Mouse (Mus musculus) layer of hippocampus, adult 18-20 months (tissue): Measurements from ENCODE around the gene 5031439G07Rik. TPM values are rescaled to one million over a fixed set of nuclear protein-coding genes. Genes with fewer than 3 reads are reported as not detected.
"Not testable (repeated sequence)": the region's sequence is repeated elsewhere in the genome, so short reads cannot be mapped to it uniquely, and the experiment has no call there.

Experiments
- DNase-seq, 2 experiments: peaks; one replicate each; pipeline ENCODE4 v3.0.0; 2022; ENCODE audit warnings: low spot score in 2 of 2
- long read RNA-seq: library from polyadenylated mRNA; stranded (forward); transcript quantifications from one replicate; pipeline ENCODE4 v2.0.0, GENCODE M21; 2021
- total RNA-seq, 2 experiments: library from RNA; stranded (reverse); gene quantifications; 2 replicates each; pipeline ENCODE4 v1.2.3; 2021

The 5031439G07Rik gene
- 100 to 1,000 TPM in 1 of 2 experiments, 10 to 100 TPM in 1; 97.0 to 102 TPM for total RNA-seq
- long read RNA-seq, full-length matches to known transcripts = 61 of 121 reads
- long read RNA-seq, partial matches to known transcripts = 29 of 121 reads
- long read RNA-seq, other reads (novel, unspliced or antisense) = 31 of 121 reads

GRCm38 (mm10) chr15:84987874-84988825 is at the start of gene 5031439G07Rik:
Gene 5031439G07Rik, minus strand, starts transcription at chr15:84988551.
- peak; percentile 86 to 92 for DNase-seq

GRCm38 (mm10) chr15:85037343-85037690 is 49.0 kb upstream of the 5031439G07Rik start:
- DNase-seq = no peak

GRCm38 (mm10) chr15:85036566-85037342 is 48.4 kb upstream of the 5031439G07Rik start:
- DNase-seq = peak; percentile 94 to 98

GRCm38 (mm10) chr15:85033916-85034315 is 45.6 kb upstream of the 5031439G07Rik start:
- not testable (repeated sequence) for DNase-seq

- no peak for DNase-seq
These were observed 43.5 kb upstream of the 5031439G07Rik start for GRCm38 (mm10) chr15:85031866-85032265.

GRCm38 (mm10) chr15:85030643-85031042 is 42.3 kb upstream of the 5031439G07Rik start:
- not testable (repeated sequence) for DNase-seq

- DNase-seq = not testable (repeated sequence)
These were observed 40.3 kb upstream of the 5031439G07Rik start, which contains the start of gene Fam118a for GRCm38 (mm10) chr15:85028648-85029047. Gene Fam118a, plus strand, starts transcription at chr15:85028948.

GRCm38 (mm10) chr15:85027740-85028139 is 39.4 kb upstream of the 5031439G07Rik start:
- DNase-seq = no peak

- DNase-seq = no peak
These were observed 37.8 kb upstream of the 5031439G07Rik start for GRCm38 (mm10) chr15:85026197-85026596.

- DNase-seq = no peak
These were observed 33.9 kb upstream of the 5031439G07Rik start for GRCm38 (mm10) chr15:85022211-85022610.

- DNase-seq = no peak
These were observed 28.8 kb upstream of the 5031439G07Rik start, which contains the start of gene Upk3a for GRCm38 (mm10) chr15:85016951-85017664. Gene Upk3a, plus strand, starts transcription at chr15:85017141.

- peak; percentile 48 to 76 for DNase-seq
These were observed 27.4 kb upstream of the 5031439G07Rik start for GRCm38 (mm10) chr15:85015771-85016170.

GRCm38 (mm10) chr15:85012662-85013054 is 24.3 kb upstream of the 5031439G07Rik start:
- DNase-seq = no peak

- no peak for DNase-seq
These were observed 23.7 kb upstream of the 5031439G07Rik start for GRCm38 (mm10) chr15:85011895-85012661.

GRCm38 (mm10) chr15:85009666-85010065 is 21.3 kb upstream of the 5031439G07Rik start:
- DNase-seq = no peak

- peak; percentile 72 to 89 for DNase-seq
These were observed 12.9 kb upstream of the 5031439G07Rik start for GRCm38 (mm10) chr15:85000984-85001982.

GRCm38 (mm10) chr15:84999911-85000310 is 11.6 kb upstream of the 5031439G07Rik start:
- no peak for DNase-seq

- DNase-seq = peak; percentile 68 to 76
These were observed 9.6 kb upstream of the 5031439G07Rik start for GRCm38 (mm10) chr15:84997768-84998454.
